Mouse (Mus musculus) CH12.LX (cell line): ENCODE measurements around the gene Espn.

Experiments used
- BHLHE40 ChIP-seq: IDR thresholded peaks from 2 replicates; pipeline ENCODE4 v1.6.1; 2011; ENCODE audit warnings: mild to moderate bottlenecking, low read depth, low read length, improper control_type of control experiment
- CTCF ChIP-seq, 2 experiments: IDR thresholded peaks in 1 of 2; conservative IDR thresholded peaks in 1 of 2; 2 replicates each; pipeline ENCODE4 v1.5.1; 2011 to 2012; ENCODE audit warnings: low read depth in 2 of 2, low read length in 2 of 2, improper control_type of control experiment in 1 of 2, inconsistent platforms in 1 of 2, mild to moderate bottlenecking in 1 of 2, moderate library complexity in 1 of 2
- E2F4 ChIP-seq: IDR thresholded peaks from 2 replicates; pipeline ENCODE4 v1.6.1; 2011; ENCODE audit warnings: low read depth, low read length, improper control_type of control experiment; ENCODE audit not compliant: insufficient replicate concordance
- ETS1 ChIP-seq: conservative IDR thresholded peaks from 2 replicates; pipeline ENCODE4 v1.6.1; 2012; ENCODE audit warnings: low read depth, mild to moderate bottlenecking, inconsistent platforms, low read length, improper control_type of control experiment, moderate library complexity
- JUN ChIP-seq: IDR thresholded peaks from 2 replicates; pipeline ENCODE4 v1.6.1; 2011; ENCODE audit warnings: low read depth, mild to moderate bottlenecking, low read length, improper control_type of control experiment, moderate library complexity; ENCODE audit not compliant: insufficient read depth
- KAT2A ChIP-seq: IDR thresholded peaks from 2 replicates; pipeline ENCODE4 v1.6.1; 2012; ENCODE audit warnings: low read length, improper control_type of control experiment, inconsistent platforms; ENCODE audit not compliant: insufficient replicate concordance
- MAZ ChIP-seq: IDR thresholded peaks from 2 replicates; pipeline ENCODE4 v1.6.1; 2012; ENCODE audit warnings: low read depth, mild to moderate bottlenecking, inconsistent platforms, low read length, improper control_type of control experiment, moderate library complexity
- POLR2A ChIP-seq: IDR thresholded peaks from 2 replicates; pipeline ENCODE4 v1.6.1; 2011; ENCODE audit warnings: low read depth, mild to moderate bottlenecking, improper control_type of control experiment, low read length
- ZNF384 ChIP-seq: IDR thresholded peaks from 2 replicates; pipeline ENCODE4 v1.6.1; 2012; ENCODE audit warnings: low read depth, low read length, improper control_type of control experiment, inconsistent platforms

DNA sequence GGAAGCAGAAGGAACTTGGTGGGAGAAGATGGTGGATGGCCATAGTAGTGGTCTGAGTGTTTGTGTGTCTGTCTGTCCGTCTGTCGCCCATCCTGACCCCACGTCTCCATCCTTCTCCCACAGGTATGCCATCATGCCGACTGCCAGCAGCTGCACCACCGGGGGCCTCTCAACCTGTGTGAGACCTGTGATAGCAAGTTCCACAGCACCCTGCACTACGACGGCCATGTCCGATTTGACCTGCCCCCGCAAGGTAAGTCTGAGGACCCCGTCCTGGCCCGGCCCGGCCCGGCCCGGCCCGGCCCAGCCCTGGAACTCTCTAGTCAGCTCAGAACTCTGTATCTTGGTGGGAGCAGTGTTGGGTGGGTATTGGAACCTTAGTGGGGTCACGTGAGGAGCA lies 50.2 kb downstream of the Espn start:
- no peak for TF ChIP-seq CTCF (conservative IDR thresholded peaks at IDR 0.05 in 1 of 2, IDR thresholded peaks at IDR 0.05 in 1 of 2; ENCODE audit: low read depth in 2 of 2, low read length in 2 of 2)
- TF ChIP-seq MAZ = no peak
- TF ChIP-seq POLR2A = no peak
- TF ChIP-seq E2F4 = no peak
- TF ChIP-seq ETS1 = no peak
- no peak for TF ChIP-seq KAT2A
- TF ChIP-seq BHLHE40 = no peak
- no peak for TF ChIP-seq JUN
- no peak for TF ChIP-seq ZNF384
